ENCODE assay signal across 8 mouse cellular contexts in the genomic region with DNA sequence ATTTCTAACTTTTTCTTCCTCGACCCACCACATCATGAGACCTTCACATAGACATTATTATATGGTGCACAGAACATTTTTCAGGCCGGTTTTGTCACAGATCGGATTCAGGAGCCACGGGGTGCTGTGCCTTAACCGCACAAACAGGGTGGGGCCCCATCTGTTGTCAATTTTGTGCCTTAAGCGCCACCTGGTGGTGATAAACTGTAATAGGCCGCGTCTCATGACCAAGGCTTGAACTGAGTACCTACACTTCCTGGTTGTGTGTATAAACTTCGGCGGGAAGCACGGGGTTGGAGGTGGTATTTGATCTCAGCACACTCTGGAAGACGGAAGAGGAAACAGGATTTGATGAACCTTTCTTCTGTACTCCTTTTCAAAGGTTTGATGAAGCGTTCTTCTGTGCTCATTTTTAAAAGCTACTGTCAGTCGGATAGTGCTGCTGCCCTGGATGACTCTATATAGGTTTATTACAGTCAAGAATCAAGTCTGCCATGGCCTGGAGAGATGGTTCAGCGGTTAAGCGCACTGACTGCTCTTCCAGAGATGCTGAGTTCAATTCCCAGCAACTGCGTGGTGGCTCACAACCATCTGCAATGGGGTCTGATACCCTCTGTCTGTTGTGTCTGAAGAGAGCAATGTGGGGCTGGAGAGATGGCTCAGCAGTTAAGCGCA. TPM values are rescaled to one million over a fixed set of nuclear protein-coding genes. Genes with fewer than 3 reads are reported as not detected.
DNase-seq lines count a peak whose midpoint lies in the region; ATAC-seq lines count a peak whose summit lies in the region.

No protein-coding gene starts in this region.

- H3K4me3 ChIP-seq in hindbrain, embryonic 15.5 days: peak overlapping the region; percentile 20

- H3K9ac ChIP-seq in hindbrain, embryonic 15.5 days: no peak overlapping the region

- no peaks in the 10 kb centered on the region for H3K27me3 ChIP-seq in hindbrain, embryonic 15.5 days

- H3K4me1 ChIP-seq in hindbrain, embryonic 15.5 days (replicated peaks): no peaks in the 10 kb centered on the region; the same call in 1 of the 2 replicates

- peak overlapping the region; percentile 51 for H3K4me2 ChIP-seq in hindbrain, embryonic 15.5 days

- DNase-seq in WW6 (ENCODE audit: low read depth, low spot score): peak; percentile 77
- DNase-seq in cerebellum, postnatal 36 days: peak; percentile 88 to 94
- peak; percentile 84 to 92 for DNase-seq in frontal cortex, postnatal 36 days (ENCODE audit: low spot score in 2 of 2)
- DNase-seq in layer of hippocampus, postnatal 36 days: peak; percentile 84
- DNase-seq in lung, postnatal 36 days: peak; percentile 99
- DNase-seq in retina, embryonic 14.5 days (ENCODE audit: low spot score): peak; percentile 95
- DNase-seq in thymus, postnatal 36 days: peak; percentile 91 to 92

- H3K36me3 ChIP-seq in hindbrain, embryonic 15.5 days: peaks cover 4% of the 10 kb centered on the region; the same call in 1 of the 2 replicates

- 18% methylated on average over 18 of the region's 18 CpGs for WGBS in hindbrain, embryonic 15.5 days

- ATAC-seq in hindbrain, embryonic 15.5 days (ENCODE audit: low FRiP score, low read depth): peak; percentile 82

- 0 out of 2 replicates have a peak overlapping the region, but pooled peaks have one; percentile 11 for H3K27ac ChIP-seq in hindbrain, embryonic 15.5 days (replicated peaks)

- no peaks in the 10 kb centered on the region for H3K9me3 ChIP-seq in hindbrain, embryonic 15.5 days

RNA-seq across cellular contexts. Expression of a gene that starts 10.7 kb away (rescaled TPM):
- polyA plus RNA-seq in hindbrain, embryonic 15.5 days (2015; fragmentation: Nextera tagmentation; extraction: Ambion mirVana): 14.2 and 14.8 TPM in 2 replicates
- 1 to 10 TPM; 4.5 to 4.7 TPM for total RNA-seq in layer of hippocampus, postnatal 36 days (2021)

RNA-seq across cellular contexts. Expression of a gene that starts 11.2 kb away (rescaled TPM):
- 18.2 and 20.0 TPM in 2 replicates for polyA plus RNA-seq in hindbrain, embryonic 15.5 days (2015; fragmentation: Nextera tagmentation; extraction: Ambion mirVana)
- total RNA-seq in layer of hippocampus, postnatal 36 days (2021): 10 to 100 TPM; 14.1 to 14.3 TPM

RNA-seq across cellular contexts. Expression of a gene that starts 12.7 kb away (rescaled TPM):
- polyA plus RNA-seq in hindbrain, embryonic 15.5 days (2015; fragmentation: Nextera tagmentation; extraction: Ambion mirVana): 2,263 and 2,497 TPM in 2 replicates
- total RNA-seq in layer of hippocampus, postnatal 36 days (2021): 1,000 to 10,000 TPM; 1,506 to 1,536 TPM

RNA-seq across cellular contexts. Expression of a gene that starts 29.4 kb away (rescaled TPM):
- 125 and 127 TPM in 2 replicates for polyA plus RNA-seq in hindbrain, embryonic 15.5 days (2015; fragmentation: Nextera tagmentation; extraction: Ambion mirVana)
- total RNA-seq in layer of hippocampus, postnatal 36 days (2021): 10 to 100 TPM; 61.9 to 66.9 TPM

RNA-seq across cellular contexts. Expression of a gene that starts 37.9 kb away (rescaled TPM):
- 5.7 and 6.5 TPM in 2 replicates for polyA plus RNA-seq in hindbrain, embryonic 15.5 days (2015; fragmentation: Nextera tagmentation; extraction: Ambion mirVana)
- total RNA-seq in layer of hippocampus, postnatal 36 days (2021): 10 to 100 TPM; 16.2 to 19.3 TPM

Comparison
In these comparisons a context has a peak if more than half of its experiments do, and no peak if none do; other contexts are left out.
1. Peak in every context shown above with its lines: DNase-seq, ATAC-seq, H3K4me3 ChIP-seq and H3K27ac ChIP-seq.